Mouse (Mus musculus): Measurements from ENCODE around the gene Parvb. TPM values are rescaled to one million over a fixed set of nuclear protein-coding genes. Genes with fewer than 3 reads are reported as not detected.

Gene Parvb
- total and polyA plus RNA-seq, 2 experiments from 2014 or later = 10.8 to 26.1 TPM

DNA sequence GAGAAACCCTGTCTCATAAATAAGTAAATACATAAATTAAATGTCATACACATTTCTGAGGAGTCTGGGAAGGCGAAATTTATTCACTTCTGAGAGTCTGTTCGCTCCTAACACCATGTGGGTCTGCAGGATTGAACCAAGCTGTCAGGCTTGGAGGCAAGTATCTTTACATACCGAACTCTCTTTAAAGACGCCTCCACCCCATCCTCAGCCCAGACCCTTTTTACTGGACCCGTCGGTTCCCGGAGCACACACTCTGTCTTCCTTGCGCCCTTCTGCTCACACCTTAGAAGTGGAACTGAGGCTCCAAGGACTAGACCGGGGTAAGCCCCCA is 40.2 kb upstream of the Parvb start:
- 1% methylated on average over 9 of the region's 9 CpGs for WGBS
- H3K9ac ChIP-seq (replicated peaks; ENCODE audit: low read depth, low read length) = peak overlapping the region; percentile 75

DNA sequence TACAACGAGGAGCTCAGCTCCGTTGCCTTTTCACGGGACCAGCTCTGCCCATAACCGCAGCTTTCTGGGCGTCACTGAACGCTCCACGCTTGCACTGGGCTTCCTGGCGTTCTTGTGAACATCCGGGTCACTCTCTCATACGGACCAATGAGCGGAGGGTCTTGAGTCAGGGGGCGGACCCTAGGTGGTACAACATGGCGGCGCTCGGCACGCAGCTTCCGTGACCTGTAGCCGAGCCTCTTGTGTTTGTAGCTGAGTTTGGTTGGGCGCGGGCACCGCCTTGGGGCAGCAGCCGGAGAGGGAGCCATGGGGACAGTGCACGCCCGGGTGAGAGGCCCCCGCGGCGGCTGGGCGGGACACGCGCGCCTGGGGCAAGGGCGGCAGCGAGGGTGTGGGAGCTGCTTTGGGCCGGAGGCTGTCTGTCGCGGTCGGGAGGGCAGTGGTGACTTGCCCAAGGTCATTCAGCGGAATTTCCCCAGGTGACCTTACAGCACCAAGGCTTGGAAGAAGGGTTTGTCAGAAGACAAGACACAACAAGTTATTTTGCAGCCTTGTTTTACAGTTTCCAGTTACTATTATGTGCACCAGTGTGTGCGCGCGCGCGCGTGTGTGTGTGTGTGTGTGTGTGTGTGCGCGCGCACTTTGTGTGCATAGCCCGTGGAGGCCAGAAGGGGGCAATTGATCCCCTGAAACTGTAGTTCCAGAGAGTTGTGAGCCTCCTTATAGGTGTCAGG is 39.6 kb upstream of the Parvb start, which contains the start of gene Samm50:
Samm50 (plus strand) TSS at position 184 of the 734 bp plus-strand sequence.
- Histone ChIP-seq H3K4me2 (ENCODE audit: low read depth, low read length) (peak within 1 kb of the TSS; percentile 75), H3K4me1 (ENCODE audit: control insufficient read depth, insufficient read depth) (peaks cover 7% of the 10 kb centered on the region), H3K27me3 (ENCODE audit: control insufficient read depth, insufficient read depth, low read length) (no peaks in the 10 kb centered on the region), H3K27ac (ENCODE audit: low read depth) (peak within 1 kb of the TSS; percentile 96), H3K9me3 (replicated peaks; ENCODE audit: control insufficient read depth, low read length) (no peaks in the 10 kb centered on the region), H3K4me3 (ENCODE audit: low read depth, low read length) (peak within 1 kb of the TSS; percentile 83), H3K36me3 (replicated peaks; ENCODE audit: control insufficient read depth, insufficient read depth, low read length) (peaks cover 17% of the 10 kb centered on the region), H3K9ac (replicated peaks; ENCODE audit: low read depth, low read length) (peak within 1 kb of the TSS; percentile 75)
- WGBS = 4% methylated on average over 48 of the region's 48 CpGs
- ATAC-seq (ENCODE audit: insufficient read depth, low read depth) (peak; percentile 99), DNase-seq (ENCODE audit: low spot score) (peak; percentile 95)
- peak; percentile 26 for TF ChIP-seq CTCF (IDR thresholded peaks at IDR 0.05; ENCODE audit: low read depth)
- TF ChIP-seq EP300 (IDR thresholded peaks at IDR 0.05; ENCODE audit: low read depth) = no peak

More for the DNA sequence above, 40.2 kb upstream of the Parvb start:
- H3K27ac ChIP-seq (ENCODE audit: low read depth) = peak overlapping the region; percentile 96
- DNase-seq (ENCODE audit: low spot score) = no peak
- peaks cover 7% of the 10 kb centered on the region for H3K4me1 ChIP-seq (ENCODE audit: control insufficient read depth, insufficient read depth)
- TF ChIP-seq EP300 (IDR thresholded peaks at IDR 0.05; ENCODE audit: low read depth) = no peak
- no peak for TF ChIP-seq CTCF (IDR thresholded peaks at IDR 0.05; ENCODE audit: low read depth)
- peak overlapping the region; percentile 83 for H3K4me3 ChIP-seq (ENCODE audit: low read depth, low read length)
- H3K36me3 ChIP-seq (replicated peaks; ENCODE audit: control insufficient read depth, insufficient read depth, low read length) = peaks cover 12% of the 10 kb centered on the region
- ATAC-seq (ENCODE audit: insufficient read depth, low read depth) = no peak; the same call in 1 of the 2 replicates
- H3K4me2 ChIP-seq (ENCODE audit: low read depth, low read length) = peak overlapping the region; percentile 75
- H3K9me3 ChIP-seq (replicated peaks; ENCODE audit: control insufficient read depth, low read length) = no peaks in the 10 kb centered on the region
- no peaks in the 10 kb centered on the region for H3K27me3 ChIP-seq (ENCODE audit: control insufficient read depth, insufficient read depth, low read length)

DNA sequence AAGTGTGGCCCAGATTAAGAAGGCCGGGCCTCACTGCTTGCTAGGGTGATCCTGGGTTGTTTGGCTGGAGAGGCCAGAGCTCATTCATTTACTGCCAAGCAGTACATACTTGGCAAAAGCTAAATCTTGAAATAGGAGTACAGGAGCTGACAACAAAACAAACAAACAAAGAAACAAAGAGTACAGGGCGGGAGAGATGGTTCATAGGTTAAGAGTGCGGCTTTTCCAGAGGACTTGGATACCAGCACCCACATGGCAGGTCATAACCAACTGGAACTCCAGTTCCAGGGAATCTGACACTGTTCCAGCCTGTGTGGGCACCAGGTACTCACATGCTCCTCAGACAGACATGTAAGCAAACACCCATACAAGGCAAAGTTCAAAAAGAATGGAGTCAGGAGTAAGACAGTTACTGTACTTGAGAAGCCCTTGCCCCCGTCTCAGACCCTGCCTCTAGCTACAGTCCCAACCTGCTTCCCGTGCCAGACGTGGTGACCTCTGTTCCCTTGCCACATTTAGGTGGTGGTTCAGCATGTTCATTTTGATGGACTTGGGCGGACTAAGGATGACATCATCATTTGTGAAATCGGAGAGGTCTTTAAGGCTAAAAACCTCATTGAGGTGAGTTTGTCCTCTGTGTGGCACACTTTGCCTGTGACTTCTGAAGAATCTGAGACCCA is 35.2 kb upstream of the Parvb start:
- Histone ChIP-seq H3K4me2 (ENCODE audit: low read depth, low read length) (no peak overlapping the region), H3K36me3 (replicated peaks; ENCODE audit: control insufficient read depth, insufficient read depth, low read length) (peaks cover 61% of the 10 kb centered on the region), H3K4me3 (ENCODE audit: low read depth, low read length) (no peak overlapping the region), H3K27ac (ENCODE audit: low read depth) (no peak overlapping the region), H3K27me3 (ENCODE audit: control insufficient read depth, insufficient read depth, low read length) (no peaks in the 10 kb centered on the region), H3K4me1 (ENCODE audit: control insufficient read depth, insufficient read depth) (peaks cover 7% of the 10 kb centered on the region), H3K9ac (replicated peaks; ENCODE audit: low read depth, low read length) (no peak overlapping the region), H3K9me3 (replicated peaks; ENCODE audit: control insufficient read depth, low read length) (no peaks in the 10 kb centered on the region)
- DNase-seq (ENCODE audit: low spot score) (no peak), ATAC-seq (ENCODE audit: insufficient read depth, low read depth) (no peak)
- TF ChIP-seq CTCF (IDR thresholded peaks at IDR 0.05; ENCODE audit: low read depth) (no peak), EP300 (IDR thresholded peaks at IDR 0.05; ENCODE audit: low read depth) (no peak)
- WGBS = 82% methylated on average over 8 of the region's 8 CpGs

DNA sequence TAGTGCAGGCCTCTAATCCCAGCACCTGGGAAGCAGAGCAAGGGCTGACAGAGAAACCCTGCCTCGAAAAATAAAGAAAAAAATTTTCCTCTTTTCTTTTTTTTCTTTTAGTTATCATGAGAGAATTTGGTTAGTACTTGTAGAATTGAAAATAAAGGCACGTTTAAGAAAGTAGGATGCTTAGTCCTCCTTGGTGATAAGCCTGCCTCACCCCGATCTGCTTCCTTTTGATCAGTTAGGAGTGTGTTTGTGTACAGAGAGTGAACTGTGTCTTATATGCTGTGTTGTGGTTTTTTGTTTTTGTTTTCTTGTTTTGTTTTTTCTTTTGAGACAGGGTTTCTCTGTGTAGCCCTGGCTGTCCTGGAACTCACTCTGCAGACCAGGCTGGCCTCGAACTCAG is 24.5 kb upstream of the Parvb start:
- DNase-seq (ENCODE audit: low spot score) (no peak), ATAC-seq (ENCODE audit: insufficient read depth, low read depth) (no peak)
- WGBS = 94% methylated on average over 4 of the region's 4 CpGs
- no peaks in the 10 kb centered on the region for H3K9me3 ChIP-seq (replicated peaks; ENCODE audit: control insufficient read depth, low read length)
- no peak overlapping the region for H3K4me2 ChIP-seq (ENCODE audit: low read depth, low read length)
- TF ChIP-seq CTCF (IDR thresholded peaks at IDR 0.05; ENCODE audit: low read depth) (no peak), EP300 (IDR thresholded peaks at IDR 0.05; ENCODE audit: low read depth) (no peak)
- H3K4me3 ChIP-seq (ENCODE audit: low read depth, low read length) = no peak overlapping the region
- H3K36me3 ChIP-seq (replicated peaks; ENCODE audit: control insufficient read depth, insufficient read depth, low read length) = peaks cover 92% of the 10 kb centered on the region
- H3K4me1 ChIP-seq (ENCODE audit: control insufficient read depth, insufficient read depth) = no peaks in the 10 kb centered on the region
- H3K27me3 ChIP-seq (ENCODE audit: control insufficient read depth, insufficient read depth, low read length) = no peaks in the 10 kb centered on the region
- no peak overlapping the region for H3K27ac ChIP-seq (ENCODE audit: low read depth)
- no peak overlapping the region for H3K9ac ChIP-seq (replicated peaks; ENCODE audit: low read depth, low read length)

DNA sequence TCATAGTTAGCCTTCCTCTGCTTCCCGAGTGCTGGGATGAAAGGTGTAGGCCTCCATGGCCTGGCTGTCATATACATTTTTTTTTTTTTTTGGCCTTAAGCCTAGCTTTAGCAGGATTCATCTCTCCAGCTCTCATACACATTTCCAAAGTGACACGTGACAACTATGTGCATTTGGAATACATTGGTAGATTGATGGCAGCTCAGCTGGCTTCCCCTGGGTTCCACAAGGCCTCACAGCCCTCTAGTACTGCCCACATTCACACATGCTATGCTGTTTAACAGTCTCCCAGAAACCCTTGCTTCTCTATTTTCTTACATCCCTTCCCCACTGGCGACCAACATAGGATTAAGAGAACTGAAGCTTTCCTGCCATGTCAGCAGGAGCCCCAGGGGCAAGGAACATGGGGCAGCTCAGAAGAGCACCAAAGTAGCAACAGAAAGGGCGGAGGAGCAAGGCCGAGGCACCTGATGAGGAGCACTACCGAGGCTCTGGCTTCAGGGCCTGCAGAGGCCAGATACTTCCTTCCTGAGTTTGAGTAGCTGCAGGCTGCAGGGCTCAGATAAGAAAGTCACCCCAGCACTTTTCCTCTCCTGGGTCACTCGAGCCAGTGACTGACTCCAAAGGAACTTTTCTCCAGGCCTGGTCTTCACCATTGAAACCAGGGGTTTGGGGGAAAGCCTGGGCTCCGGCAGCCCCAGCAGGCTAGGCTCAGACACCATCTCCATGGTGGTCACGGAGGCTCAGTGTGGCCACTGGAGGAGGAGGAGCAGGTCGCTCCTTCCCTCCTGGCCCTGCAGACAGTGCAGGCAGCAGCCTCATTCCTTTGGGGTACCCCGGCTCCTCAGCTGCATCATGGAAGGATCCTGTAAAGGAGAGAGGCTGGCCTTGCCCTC is 22.1 kb upstream of the Parvb start:
- Histone ChIP-seq H3K9ac (replicated peaks; ENCODE audit: low read depth, low read length) (no peak overlapping the region), H3K27me3 (ENCODE audit: control insufficient read depth, insufficient read depth, low read length) (no peaks in the 10 kb centered on the region), H3K36me3 (replicated peaks; ENCODE audit: control insufficient read depth, insufficient read depth, low read length) (peaks cover 77% of the 10 kb centered on the region), H3K27ac (ENCODE audit: low read depth) (peak overlapping the region; percentile 77), H3K4me3 (ENCODE audit: low read depth, low read length) (no peak overlapping the region), H3K9me3 (replicated peaks; ENCODE audit: control insufficient read depth, low read length) (no peaks in the 10 kb centered on the region), H3K4me1 (ENCODE audit: control insufficient read depth, insufficient read depth) (0 out of 2 replicates have a peak, but pooled peaks cover 6% of the 10 kb centered on the region), H3K4me2 (ENCODE audit: low read depth, low read length) (no peak overlapping the region)
- DNase-seq (ENCODE audit: low spot score) (peak; percentile 51), ATAC-seq (ENCODE audit: insufficient read depth, low read depth) (no peak)
- 61% methylated on average over 11 of the region's 11 CpGs for WGBS
- TF ChIP-seq CTCF (IDR thresholded peaks at IDR 0.05; ENCODE audit: low read depth) (no peak), EP300 (IDR thresholded peaks at IDR 0.05; ENCODE audit: low read depth) (peak; percentile 85; the same call in 1 of the 2 replicates)

Data from heart, postnatal 0 days (tissue).